Mouse (Mus musculus) neural tube, embryonic 11.5 days (tissue): ENCODE measurements around the gene Sptbn1. TPM values are rescaled to one million over a fixed set of nuclear protein-coding genes. Genes with fewer than 3 reads are reported as not detected.

Experiments used
- ATAC-seq: fragments of 200-750 bp; cut with Nextera tagmentation; 2 replicates; pipeline ENCODE4 v1.8.0; 2017; ENCODE audit warnings: moderate number of reproducible peaks, mild to moderate bottlenecking, moderate TSS enrichment, moderate library complexity; ENCODE audit not compliant: insufficient read depth, low FRiP score, low TSS enrichment
- DNase-seq: peaks from one replicate; pipeline ENCODE4 v3.0.0-alpha.2; 2015; ENCODE audit warnings: low spot score
- H3K27ac ChIP-seq: fragments of 300-500 bp; sonication (generic); 2 replicates; pipeline ENCODE4 v1.5.1; 2014; ENCODE audit warnings: low read depth, mild to moderate bottlenecking, low read length
- H3K27me3 ChIP-seq: fragments of 300-500 bp; sonication (generic); 2 replicates; pipeline ENCODE4 v1.6.1; 2014; ENCODE audit warnings: mild to moderate bottlenecking, low read length, mixed read lengths; ENCODE audit not compliant: control insufficient read depth, insufficient read depth
- H3K36me3 ChIP-seq: fragments of 300-500 bp; sonication (generic); 2 replicates; pipeline ENCODE4 v1.6.1; 2014; ENCODE audit warnings: mild to moderate bottlenecking, low read length, moderate library complexity, mixed read lengths; ENCODE audit not compliant: control insufficient read depth, insufficient read depth
- H3K4me1 ChIP-seq: fragments of 300-500 bp; sonication (generic); 2 replicates; pipeline ENCODE4 v1.6.1; 2014; ENCODE audit warnings: low read length, mixed read lengths; ENCODE audit not compliant: control insufficient read depth, insufficient read depth
- H3K4me2 ChIP-seq: fragments of 300-500 bp; sonication (generic); 2 replicates; pipeline ENCODE4 v1.6.1; 2014; ENCODE audit warnings: low read depth, mild to moderate bottlenecking, moderate library complexity
- H3K4me3 ChIP-seq: fragments of 300-500 bp; sonication (generic); 2 replicates; pipeline ENCODE4 v1.5.1; 2014; ENCODE audit warnings: low read depth, low read length
- H3K9ac ChIP-seq: fragments of 300-500 bp; sonication (generic); 2 replicates; pipeline ENCODE4 v1.6.1; 2014; ENCODE audit warnings: mild to moderate bottlenecking, low read length
- H3K9me3 ChIP-seq: fragments of 300-500 bp; sonication (generic); 2 replicates; pipeline ENCODE4 v1.6.1; 2016; ENCODE audit warnings: low read length; ENCODE audit not compliant: control insufficient read depth
- WGBS: fragments of 180-500 bp; shearing (Covaris S2); extraction: QIAGEN DNeasy Blood & Tissue Kit; methylation state at CpG from one replicate; pipeline ENCODE4 v1.1.7; 2014; 5-methylcytosine and 5-hydroxymethylcytosine counted together
- polyA plus RNA-seq: library from polyadenylated mRNA; unstranded; fragments of >200 nt; fragmentation: Nextera tagmentation; extraction: Ambion mirVana; gene quantifications from 2 replicates; pipeline ENCODE4 v1.2.1, GENCODE M21; 2014

The Sptbn1 gene
- polyA plus RNA-seq, 1 experiment from 2014 or later, result 105 TPM

DNA sequence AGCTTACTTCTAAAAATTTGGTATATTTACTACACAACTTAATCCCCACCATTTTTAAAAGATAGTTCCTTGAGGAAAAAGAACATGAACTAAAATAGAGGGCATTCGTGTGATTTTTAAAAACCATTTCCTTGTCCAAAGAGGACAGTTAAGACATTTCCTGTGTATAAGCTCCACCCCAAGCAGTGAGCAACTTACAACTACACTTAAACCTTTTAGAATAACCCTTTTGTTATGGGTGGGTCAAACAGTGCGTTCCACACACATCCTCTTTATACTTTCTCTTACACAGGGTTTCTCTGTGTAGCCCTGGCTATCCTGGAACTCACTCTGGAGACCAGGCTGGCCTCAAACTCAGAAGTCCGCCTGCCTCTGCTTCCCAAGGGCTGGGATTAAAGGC is 72.2 kb downstream of the Sptbn1 start:
- no peaks in the 10 kb centered on the region for H3K9me3 ChIP-seq
- H3K36me3 ChIP-seq, result no peaks in the 10 kb centered on the region
- peaks cover 9% of the 10 kb centered on the region; the same call in 1 of the 2 replicates for H3K4me1 ChIP-seq
- DNase-seq (no peak), ATAC-seq (no peak)
- no peak overlapping the region for H3K4me3 ChIP-seq
- no peak overlapping the region for H3K9ac ChIP-seq
- no peak overlapping the region for H3K27ac ChIP-seq
- H3K4me2 ChIP-seq, result no peak overlapping the region
- whole genome bisulfite sequencing, result 79% methylated on average over 3 of the region's 3 CpGs
- no peaks in the 10 kb centered on the region for H3K27me3 ChIP-seq

GRCm38 (mm10) chr11:30194800-30195199 is 73.2 kb downstream of the Sptbn1 start:
- 82% methylated on average over 1 of the region's 1 CpGs for WGBS
- Histone ChIP-seq H3K36me3 (no peaks in the 10 kb centered on the region), H3K4me1 (peaks cover 9% of the 10 kb centered on the region; the same call in 1 of the 2 replicates), H3K9me3 (no peaks in the 10 kb centered on the region), H3K4me2 (no peak overlapping the region), H3K27me3 (no peaks in the 10 kb centered on the region), H3K4me3 (no peak overlapping the region), H3K9ac (no peak overlapping the region), H3K27ac (no peak overlapping the region)
- no peak for DNase-seq
- no peak for ATAC-seq

- no peaks in the 10 kb centered on the region for H3K9me3 ChIP-seq
- H3K36me3 ChIP-seq, result no peaks in the 10 kb centered on the region
- H3K4me3 ChIP-seq, result no peak overlapping the region
- H3K27me3 ChIP-seq, result no peaks in the 10 kb centered on the region
- ATAC-seq (no peak), DNase-seq (no peak)
- H3K4me2 ChIP-seq, result no peak overlapping the region
- H3K27ac ChIP-seq, result no peak overlapping the region
- no peaks in the 10 kb centered on the region for H3K4me1 ChIP-seq
- no peak overlapping the region for H3K9ac ChIP-seq
- 90% methylated on average over 4 of the region's 4 CpGs for WGBS
Observed at GRCm38 (mm10) chr11:30190959-30191358, 77.0 kb downstream of the Sptbn1 start.

GRCm38 (mm10) chr11:30190119-30190518 is 77.9 kb downstream of the Sptbn1 start:
- ATAC-seq, result no peak
- Histone ChIP-seq H3K27ac (no peak overlapping the region), H3K4me1 (no peaks in the 10 kb centered on the region), H3K36me3 (no peaks in the 10 kb centered on the region), H3K27me3 (no peaks in the 10 kb centered on the region), H3K9ac (no peak overlapping the region), H3K4me2 (no peak overlapping the region), H3K9me3 (no peaks in the 10 kb centered on the region), H3K4me3 (no peak overlapping the region)
- 86% methylated on average over 3 of the region's 3 CpGs for WGBS
- DNase-seq, result no peak

DNA sequence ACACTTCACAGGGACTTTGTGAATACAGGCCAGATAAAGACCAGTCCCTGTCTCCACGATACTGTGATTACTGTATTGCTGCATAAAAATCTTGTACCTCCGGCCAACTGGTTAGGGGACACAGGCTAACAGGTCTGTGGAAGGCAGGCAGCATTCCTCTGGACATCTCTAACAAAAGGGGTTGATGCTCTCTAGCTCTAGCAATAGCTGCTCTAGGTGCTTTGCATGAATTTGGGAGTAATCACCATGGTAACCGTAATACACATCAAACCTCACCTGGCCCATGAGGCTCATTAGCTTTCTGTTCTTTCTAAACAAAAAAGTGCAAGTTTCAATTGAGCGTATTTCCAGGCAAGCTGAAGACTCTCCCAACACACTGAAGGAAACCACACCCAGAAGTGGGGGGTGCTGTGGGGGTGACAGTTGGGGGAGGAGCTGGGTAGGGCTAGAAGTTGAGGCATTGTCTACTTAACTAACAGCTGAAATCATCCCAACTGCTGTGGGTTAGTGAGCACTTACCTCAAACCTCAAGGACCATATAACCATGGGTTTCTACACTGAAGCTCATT is 81.0 kb downstream of the Sptbn1 start:
- no peak overlapping the region for H3K4me2 ChIP-seq
- H3K4me1 ChIP-seq, result no peaks in the 10 kb centered on the region
- no peaks in the 10 kb centered on the region for H3K9me3 ChIP-seq
- 79% methylated on average over 4 of the region's 4 CpGs for WGBS
- H3K27me3 ChIP-seq, result no peaks in the 10 kb centered on the region
- DNase-seq (no peak), ATAC-seq (no peak)
- H3K27ac ChIP-seq, result no peak overlapping the region
- no peak overlapping the region for H3K4me3 ChIP-seq
- H3K9ac ChIP-seq, result no peak overlapping the region
- H3K36me3 ChIP-seq, result no peaks in the 10 kb centered on the region

GRCm38 (mm10) chr11:30184527-30184926 is 83.4 kb downstream of the Sptbn1 start:
- no peak overlapping the region for H3K9ac ChIP-seq
- ATAC-seq, result no peak
- H3K9me3 ChIP-seq, result no peaks in the 10 kb centered on the region
- no peaks in the 10 kb centered on the region for H3K36me3 ChIP-seq
- no peak overlapping the region for H3K4me3 ChIP-seq
- no peak overlapping the region for H3K4me2 ChIP-seq
- H3K4me1 ChIP-seq, result no peaks in the 10 kb centered on the region
- no peaks in the 10 kb centered on the region for H3K27me3 ChIP-seq
- no peak for DNase-seq
- WGBS, result 75% methylated on average over 2 of the region's 2 CpGs
- no peak overlapping the region for H3K27ac ChIP-seq

DNA sequence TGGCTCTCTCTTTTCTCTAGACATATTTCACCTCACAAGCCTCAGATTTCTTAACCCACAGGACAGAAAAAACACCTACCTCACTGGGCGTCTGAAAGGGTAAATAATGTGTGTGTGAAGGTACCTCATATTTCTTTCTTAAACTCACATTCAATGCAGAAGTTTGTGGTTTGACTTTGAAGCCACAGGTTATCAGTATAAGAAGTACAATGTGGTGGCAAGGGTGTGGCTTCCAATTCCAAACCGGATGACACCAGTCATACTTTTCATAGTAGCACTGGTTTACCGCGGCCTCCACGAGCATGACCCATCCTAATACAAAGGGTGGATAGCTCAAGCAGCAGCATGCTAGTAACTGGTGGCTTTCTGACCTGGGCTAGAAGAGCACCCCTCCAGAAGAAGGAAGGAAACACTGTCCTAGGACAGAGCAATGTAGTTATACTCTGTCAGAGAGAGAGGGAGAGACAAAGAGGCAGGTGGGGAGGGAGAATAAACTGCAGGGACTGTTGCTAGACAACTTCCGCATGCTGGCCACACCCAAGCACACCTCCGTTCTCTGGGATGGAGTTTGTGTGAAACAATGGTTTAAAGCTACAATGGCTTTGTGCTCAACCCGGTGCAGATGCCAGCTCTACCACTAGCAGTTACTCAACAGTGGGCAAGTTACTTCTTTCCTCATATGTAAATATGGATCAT is 85.1 kb downstream of the Sptbn1 start:
- H3K4me2 ChIP-seq, result no peak overlapping the region
- ATAC-seq, result no peak
- H3K36me3 ChIP-seq, result no peaks in the 10 kb centered on the region
- H3K27ac ChIP-seq, result no peak overlapping the region
- 88% methylated on average over 8 of the region's 8 CpGs for WGBS
- no peaks in the 10 kb centered on the region for H3K27me3 ChIP-seq
- H3K4me1 ChIP-seq, result no peaks in the 10 kb centered on the region
- no peak overlapping the region for H3K4me3 ChIP-seq
- no peaks in the 10 kb centered on the region for H3K9me3 ChIP-seq
- DNase-seq, result no peak
- no peak overlapping the region for H3K9ac ChIP-seq

- no peaks in the 10 kb centered on the region for H3K9me3 ChIP-seq
- no peak overlapping the region for H3K27ac ChIP-seq
- 98% methylated on average over 2 of the region's 2 CpGs for WGBS
- H3K27me3 ChIP-seq, result no peaks in the 10 kb centered on the region
- ATAC-seq (no peak), DNase-seq (no peak)
- no peak overlapping the region for H3K4me2 ChIP-seq
- no peak overlapping the region for H3K4me3 ChIP-seq
- no peak overlapping the region for H3K9ac ChIP-seq
- no peaks in the 10 kb centered on the region for H3K4me1 ChIP-seq
- H3K36me3 ChIP-seq, result no peaks in the 10 kb centered on the region
Observed at GRCm38 (mm10) chr11:30178193-30178592, 89.8 kb downstream of the Sptbn1 start.

GRCm38 (mm10) chr11:30177145-30177840 is 90.7 kb downstream of the Sptbn1 start:
- ATAC-seq, result no peak
- H3K27ac ChIP-seq, result no peak overlapping the region
- no peaks in the 10 kb centered on the region for H3K36me3 ChIP-seq
- DNase-seq, result no peak
- no peak overlapping the region for H3K9ac ChIP-seq
- no peaks in the 10 kb centered on the region for H3K9me3 ChIP-seq
- no peaks in the 10 kb centered on the region for H3K27me3 ChIP-seq
- 25% methylated on average over 5 of the region's 5 CpGs for WGBS
- H3K4me1 ChIP-seq, result no peaks in the 10 kb centered on the region
- no peak overlapping the region for H3K4me2 ChIP-seq
- H3K4me3 ChIP-seq, result no peak overlapping the region
